Mouse (Mus musculus): Measurements from ENCODE around the gene Abhd16b. TPM values are rescaled to one million over a fixed set of nuclear protein-coding genes. Genes with fewer than 3 reads are reported as not detected.

Abhd16b gene
- polyA plus RNA-seq, 2 experiments, result 0.01 TPM; not detected in 1

- no peaks in the 10 kb centered on the region for H3K9me3 ChIP-seq (ENCODE audit: control insufficient read depth, low read length)
- H3K36me3 ChIP-seq (replicated peaks; ENCODE audit: control insufficient read depth, insufficient read depth, low read depth), result no peaks in the 10 kb centered on the region
- DNase-seq (ENCODE audit: low read depth in 3 of 3, low spot score in 3 of 3) (no peak), ATAC-seq (ENCODE audit: insufficient read depth) (no peak; the same call in 1 of the 2 replicates)
- peaks cover 6% of the 10 kb centered on the region; the same call in 1 of the 2 replicates for H3K27me3 ChIP-seq (ENCODE audit: control insufficient read depth, insufficient read depth, low read length)
- peaks cover 41 to 47% of the 10 kb centered on the region in 2 experiments for H3K4me1 ChIP-seq (replicated peaks; ENCODE audit: control insufficient read depth in 2 of 2, insufficient read depth in 2 of 2, low read length in 1 of 2)
- peak overlapping the region; percentile 65 for H3K27ac ChIP-seq
- under 1% methylated on average over 65 of the region's 72 CpGs for WGBS (ENCODE audit: insufficient replicate concordance)
- TF ChIP-seq CTCF (IDR thresholded peaks at IDR 0.05; ENCODE audit: low read depth) (no peak), EP300 (IDR thresholded peaks at IDR 0.05; ENCODE audit: low read depth) (no peak)
- H3K4me3 ChIP-seq (ENCODE audit: insufficient read depth in 1 of 2, low read depth in 2 of 2, low read length in 2 of 2), result peak overlapping the region; percentile 65 to 97
- peak overlapping the region; percentile 96 for H3K4me2 ChIP-seq (ENCODE audit: low read depth)
- peak overlapping the region; percentile 86 for H3K9ac ChIP-seq (replicated peaks)
Observed at GRCm38 (mm10) chr2:181458411-181459152, 34.4 kb upstream of the Abhd16b start.

GRCm38 (mm10) chr2:181459153-181459672 is 33.8 kb upstream of the Abhd16b start, which contains the start of gene Zbtb46:
Zbtb46 (minus strand) TSS chr2:181459426.
- Histone ChIP-seq H3K4me1 (replicated peaks; ENCODE audit: control insufficient read depth in 2 of 2, insufficient read depth in 2 of 2, low read length in 1 of 2) (peaks cover 42 to 47% of the 10 kb centered on the region in 2 experiments), H3K9ac (replicated peaks) (peak within 1 kb of the TSS; percentile 86), H3K4me2 (ENCODE audit: low read depth) (peak within 1 kb of the TSS; percentile 96), H3K4me3 (ENCODE audit: insufficient read depth in 1 of 2, low read depth in 2 of 2, low read length in 2 of 2) (peak within 1 kb of the TSS; percentile 69 to 97), H3K9me3 (ENCODE audit: control insufficient read depth, low read length) (no peaks in the 10 kb centered on the region), H3K27ac (peak within 1 kb of the TSS; percentile 90), H3K27me3 (ENCODE audit: control insufficient read depth, insufficient read depth, low read length) (peaks cover 6% of the 10 kb centered on the region; the same call in 1 of the 2 replicates), H3K36me3 (replicated peaks; ENCODE audit: control insufficient read depth, insufficient read depth, low read depth) (no peaks in the 10 kb centered on the region)
- DNase-seq (ENCODE audit: low read depth in 3 of 3, low spot score in 3 of 3), result peak; percentile 62 to 69 (median 65)
- peak; percentile 79 for ATAC-seq (ENCODE audit: insufficient read depth)
- 1% methylated on average over 65 of the region's 83 CpGs for WGBS (ENCODE audit: insufficient replicate concordance)
- no peak for TF ChIP-seq EP300 (IDR thresholded peaks at IDR 0.05; ENCODE audit: low read depth)
- no peak for TF ChIP-seq CTCF (IDR thresholded peaks at IDR 0.05; ENCODE audit: low read depth)

GRCm38 (mm10) chr2:181459673-181460621 is 33.1 kb upstream of the Abhd16b start:
- TF ChIP-seq EP300 (IDR thresholded peaks at IDR 0.05; ENCODE audit: low read depth) (peak; percentile 91), CTCF (IDR thresholded peaks at IDR 0.05; ENCODE audit: low read depth) (peak; percentile 40; the same call in 1 of the 2 replicates)
- Histone ChIP-seq H3K36me3 (replicated peaks; ENCODE audit: control insufficient read depth, insufficient read depth, low read depth) (no peaks in the 10 kb centered on the region), H3K4me2 (ENCODE audit: low read depth) (peak overlapping the region; percentile 96), H3K27ac (peak overlapping the region; percentile 90), H3K9me3 (ENCODE audit: control insufficient read depth, low read length) (no peaks in the 10 kb centered on the region), H3K27me3 (ENCODE audit: control insufficient read depth, insufficient read depth, low read length) (peaks cover 6% of the 10 kb centered on the region; the same call in 1 of the 2 replicates), H3K4me3 (ENCODE audit: insufficient read depth in 1 of 2, low read depth in 2 of 2, low read length in 2 of 2) (peak overlapping the region; percentile 69 to 97), H3K4me1 (replicated peaks; ENCODE audit: control insufficient read depth in 2 of 2, insufficient read depth in 2 of 2, low read length in 1 of 2) (peaks cover 42 to 46% of the 10 kb centered on the region in 2 experiments), H3K9ac (replicated peaks) (peak overlapping the region; percentile 73)
- ATAC-seq (ENCODE audit: insufficient read depth) (peak; percentile 83), DNase-seq (ENCODE audit: low read depth in 3 of 3, low spot score in 3 of 3) (peak; percentile 85 to 89 (median 86))
- under 1% methylated on average over 71 of the region's 71 CpGs for WGBS (ENCODE audit: insufficient replicate concordance)

GRCm38 (mm10) chr2:181461536-181462100 is 31.4 kb upstream of the Abhd16b start:
- H3K27ac ChIP-seq, result peak overlapping the region; percentile 22; the same call in 1 of the 2 replicates
- WGBS (ENCODE audit: insufficient replicate concordance), result 48% methylated on average over 1 of the region's 1 CpGs
- no peak for DNase-seq (ENCODE audit: low read depth in 3 of 3, low spot score in 3 of 3)

More at GRCm38 (mm10) chr2:181461536-181462100, 31.4 kb upstream of the Abhd16b start:
- no peaks in the 10 kb centered on the region for H3K9me3 ChIP-seq (ENCODE audit: control insufficient read depth, low read length)
- H3K36me3 ChIP-seq (replicated peaks; ENCODE audit: control insufficient read depth, insufficient read depth, low read depth), result no peaks in the 10 kb centered on the region
- TF ChIP-seq CTCF (IDR thresholded peaks at IDR 0.05; ENCODE audit: low read depth) (no peak), EP300 (IDR thresholded peaks at IDR 0.05; ENCODE audit: low read depth) (no peak)
- peaks cover 40 to 42% of the 10 kb centered on the region in 2 experiments for H3K4me1 ChIP-seq (replicated peaks; ENCODE audit: control insufficient read depth in 2 of 2, insufficient read depth in 2 of 2, low read length in 1 of 2)
- H3K27me3 ChIP-seq (ENCODE audit: control insufficient read depth, insufficient read depth, low read length), result peaks cover 6% of the 10 kb centered on the region; the same call in 1 of the 2 replicates
- no peak overlapping the region for H3K9ac ChIP-seq (replicated peaks)
- peak overlapping the region; percentile 96; the same call in 1 of the 2 replicates for H3K4me2 ChIP-seq (ENCODE audit: low read depth)
- H3K4me3 ChIP-seq (ENCODE audit: insufficient read depth in 1 of 2, low read depth in 2 of 2, low read length in 2 of 2), result no peak overlapping the region
- ATAC-seq (ENCODE audit: insufficient read depth), result no peak
